Mouse (Mus musculus) mammary gland, adult 2 months (tissue): ENCODE data around the gene Lmnb2. TPM values are rescaled to one million over a fixed set of nuclear protein-coding genes. Genes with fewer than 3 reads are reported as not detected.

ENCODE experiments used
- polyA plus RNA-seq: library from polyadenylated mRNA; depleted of rRNA; stranded (reverse); fragments of >200 nt; gene quantifications from 2 replicates; pipeline ENCODE4 v1.2.3, GENCODE M21; 2012; ENCODE audit warnings: low replicate concordance; rRNA removed

Lmnb2 gene
- polyA plus RNA-seq = 11.2 and 14.6 TPM in 2 replicates

GRCm38 (mm10) chr10:80917779-80918434 is at the start of gene Lmnb2:
Gene Lmnb2, minus strand, starts transcription at chr10:80918245.

GRCm38 (mm10) chr10:80929299-80930226 is 11.5 kb upstream of the Lmnb2 start, which contains the start of gene Gadd45b:
Gene Gadd45b, plus strand, starts transcription at chr10:80930073.

GRCm38 (mm10) chr10:80900318-80901247 is 17.5 kb downstream of the Lmnb2 start, which contains the start of gene Timm13:
Gene Timm13, minus strand, starts transcription at chr10:80900969.

GRCm38 (mm10) chr10:80871581-80871980 is 46.5 kb downstream of the Lmnb2 start, which contains the start of gene Tmprss9:
Gene Tmprss9, plus strand, starts transcription at chr10:80871848.

GRCm38 (mm10) chr10:80854913-80855748 is 62.9 kb downstream of the Lmnb2 start, which contains the start of the genes Lsm7 and Sppl2b:
Gene Lsm7, minus strand, starts transcription at chr10:80855209.
Gene Sppl2b, plus strand, starts transcription at chr10:80855275.

Other genes starting within 250 kb of the Lmnb2 start
- 740 and 1,180 TPM in 2 replicates for gene Mknk2, start 240.1 kb downstream of the Lmnb2 start, polyA plus RNA-seq
- gene Mob3a, start 216.3 kb downstream of the Lmnb2 start, polyA plus RNA-seq = 80.9 and 125 TPM in 2 replicates
- 46.0 and 58.0 TPM in 2 replicates for gene Izumo4, start 216.1 kb downstream of the Lmnb2 start, polyA plus RNA-seq
- 127 and 144 TPM in 2 replicates for gene Ap3d1, start 176.0 kb downstream of the Lmnb2 start, polyA plus RNA-seq
- 18.6 and 59.0 TPM in 2 replicates for gene Dot1l, start 163.0 kb downstream of the Lmnb2 start, polyA plus RNA-seq
- gene Sf3a2, start 120.0 kb downstream of the Lmnb2 start, polyA plus RNA-seq = 28.5 and 70.7 TPM in 2 replicates
- gene Plekhj1, start 119.6 kb downstream of the Lmnb2 start, polyA plus RNA-seq = 48.7 and 79.2 TPM in 2 replicates
- gene Amh, start 113.0 kb downstream of the Lmnb2 start, polyA plus RNA-seq = 0.47 and 3.1 TPM in 2 replicates
- 0.38 and 44.2 TPM in 2 replicates for gene Jsrp1, start 104.7 kb downstream of the Lmnb2 start, polyA plus RNA-seq
- 1,126 and 1,128 TPM in 2 replicates for gene Oaz1, start 91.6 kb downstream of the Lmnb2 start, polyA plus RNA-seq
- gene Lingo3, start 74.2 kb downstream of the Lmnb2 start, polyA plus RNA-seq = 3.3 TPM in 1 of 2 replicates, not detected in the other
- gene Lsm7, start 63.0 kb downstream of the Lmnb2 start, polyA plus RNA-seq = 89.6 and 111 TPM in 2 replicates
- gene Sppl2b, start 63.0 kb downstream of the Lmnb2 start, polyA plus RNA-seq = 96.5 and 123 TPM in 2 replicates
- 0.13 and 0.14 TPM in 2 replicates for gene Tmprss9, start 46.4 kb downstream of the Lmnb2 start, polyA plus RNA-seq
- 202 and 257 TPM in 2 replicates for gene Timm13, start 17.3 kb downstream of the Lmnb2 start, polyA plus RNA-seq
- 31.8 and 52.6 TPM in 2 replicates for gene Gadd45b, start 11.8 kb upstream of the Lmnb2 start, polyA plus RNA-seq
- 6.4 and 7.3 TPM in 2 replicates for gene Gng7, start 96.7 kb upstream of the Lmnb2 start, polyA plus RNA-seq
- gene Diras1, start 107.4 kb upstream of the Lmnb2 start, polyA plus RNA-seq = 0.09 and 0.27 TPM in 2 replicates
- gene Slc39a3, start 119.2 kb upstream of the Lmnb2 start, polyA plus RNA-seq = 36.6 and 42.0 TPM in 2 replicates
- 313 and 371 TPM in 2 replicates for gene Sgta, start 141.9 kb upstream of the Lmnb2 start, polyA plus RNA-seq
- 30.9 and 38.7 TPM in 2 replicates for gene Thop1, start 151.8 kb upstream of the Lmnb2 start, polyA plus RNA-seq
- 2.5 TPM in 2 replicates for gene Creb3l3, start 180.6 kb upstream of the Lmnb2 start, polyA plus RNA-seq
- 152 and 291 TPM in 2 replicates for gene Map2k2, start 187.7 kb upstream of the Lmnb2 start, polyA plus RNA-seq
- gene Zbtb7a, start 217.0 kb upstream of the Lmnb2 start, polyA plus RNA-seq = 45.5 and 121 TPM in 2 replicates
- gene Pias4, start 249.7 kb upstream of the Lmnb2 start, polyA plus RNA-seq = 36.6 and 47.6 TPM in 2 replicates